Mouse (Mus musculus): Measurements from ENCODE around the gene Letmd1. TPM values are rescaled to one million over a fixed set of nuclear protein-coding genes. Genes with fewer than 3 reads are reported as not detected.

The Letmd1 gene
- polyA plus RNA-seq, 1 experiment from 2014 or later: 27.9 TPM

Other genes with a start within 250 kb of the Letmd1 start
- 36.0 and 36.1 TPM in 2 replicates for gene Atf1, start 241.2 kb upstream of the Letmd1 start, polyA plus RNA-seq (2016; fragmentation: Nextera tagmentation; extraction: Ambion mirVana)
- not detected in 2 replicates for gene Tmprss12, start 188.2 kb upstream of the Letmd1 start, polyA plus RNA-seq (2016; fragmentation: Nextera tagmentation; extraction: Ambion mirVana)
- gene Mettl7a1, start 164.9 kb upstream of the Letmd1 start, polyA plus RNA-seq (2016; fragmentation: Nextera tagmentation; extraction: Ambion mirVana): 3.0 and 3.6 TPM in 2 replicates
- gene Mettl7a3, start 134.1 kb upstream of the Letmd1 start, polyA plus RNA-seq (2016; fragmentation: Nextera tagmentation; extraction: Ambion mirVana): not detected in 2 replicates
- 0.33 TPM in 1 of 2 replicates, not detected in the other for gene Methig1, start 115.9 kb upstream of the Letmd1 start, polyA plus RNA-seq (2016; fragmentation: Nextera tagmentation; extraction: Ambion mirVana)
- not detected in 2 replicates for gene Mettl7a2, start 115.8 kb upstream of the Letmd1 start, polyA plus RNA-seq (2016; fragmentation: Nextera tagmentation; extraction: Ambion mirVana)
- gene Higd1c, start 104.5 kb upstream of the Letmd1 start, polyA plus RNA-seq (2016; fragmentation: Nextera tagmentation; extraction: Ambion mirVana): not detected in 2 replicates
- gene Gm5475, start 46.9 kb upstream of the Letmd1 start, polyA plus RNA-seq (2016; fragmentation: Nextera tagmentation; extraction: Ambion mirVana): not detected in 2 replicates
- gene Slc11a2, start 44.0 kb upstream of the Letmd1 start, polyA plus RNA-seq (2016; fragmentation: Nextera tagmentation; extraction: Ambion mirVana): 20.4 and 24.5 TPM in 2 replicates
- 11.6 and 13.6 TPM in 2 replicates for gene Csrnp2, start 26.5 kb downstream of the Letmd1 start, polyA plus RNA-seq (2016; fragmentation: Nextera tagmentation; extraction: Ambion mirVana)
- gene Tfcp2, start 83.0 kb downstream of the Letmd1 start, polyA plus RNA-seq (2016; fragmentation: Nextera tagmentation; extraction: Ambion mirVana): 22.4 TPM in 2 replicates
- 2.0 and 2.1 TPM in 2 replicates for gene Pou6f1, start 131.0 kb downstream of the Letmd1 start, polyA plus RNA-seq (2016; fragmentation: Nextera tagmentation; extraction: Ambion mirVana)
- gene Dazap2, start 146.3 kb downstream of the Letmd1 start, polyA plus RNA-seq (2016; fragmentation: Nextera tagmentation; extraction: Ambion mirVana): 209 and 212 TPM in 2 replicates
- 16.2 and 16.9 TPM in 2 replicates for gene Smagp, start 167.9 kb downstream of the Letmd1 start, polyA plus RNA-seq (2016; fragmentation: Nextera tagmentation; extraction: Ambion mirVana)
- gene Bin2, start 200.5 kb downstream of the Letmd1 start, polyA plus RNA-seq (2016; fragmentation: Nextera tagmentation; extraction: Ambion mirVana): 4.3 and 10.3 TPM in 2 replicates
- gene Cela1, start 218.9 kb downstream of the Letmd1 start, polyA plus RNA-seq (2016; fragmentation: Nextera tagmentation; extraction: Ambion mirVana): 1.5 and 2.4 TPM in 2 replicates